Mouse (Mus musculus) ES-E14 (cell line): ENCODE results near the gene Sprn. TPM values are rescaled to one million over a fixed set of nuclear protein-coding genes. Genes with fewer than 3 reads are reported as not detected.

Source experiments
- DNase-seq: peaks from one replicate; pipeline ENCODE4 v3.0.0-alpha.2; 2013; ENCODE audit warnings: low read depth, low spot score
- H3K27ac ChIP-seq: 2 replicates; pipeline ENCODE4 v1.5.1; 2012; ENCODE audit warnings: low read depth, mild to moderate bottlenecking, low read length, moderate library complexity, mixed read lengths; ENCODE audit not compliant: poor library complexity, insufficient read depth, severe bottlenecking
- H3K36me3 ChIP-seq: 2 replicates; pipeline ENCODE4 v1.6.1; 2012; ENCODE audit warnings: mild to moderate bottlenecking, low read length, moderate library complexity, mixed read lengths; ENCODE audit not compliant: control insufficient read depth, poor library complexity, insufficient read depth, severe bottlenecking
- H3K4me1 ChIP-seq, 2 experiments: fragments of 150-350 bp in 1 of 2; sonication (generic) in 1 of 2; 2 replicates each; pipeline ENCODE4 v1.6.1; 2012; ENCODE audit warnings: low read length in 2 of 2, mild to moderate bottlenecking in 1 of 2, mixed read lengths in 1 of 2; ENCODE audit not compliant: control insufficient read depth in 2 of 2, insufficient read depth in 2 of 2, poor library complexity in 1 of 2
- H3K4me3 ChIP-seq, 2 experiments: fragments of 150-350 bp in 1 of 2; sonication (generic) in 1 of 2; 2 replicates each; pipeline ENCODE4 v1.5.1; 2012; ENCODE audit warnings: low read length in 2 of 2, low read depth in 1 of 2, mild to moderate bottlenecking in 1 of 2, mixed read lengths in 1 of 2; ENCODE audit not compliant: insufficient read depth in 1 of 2, poor library complexity in 1 of 2, severe bottlenecking in 1 of 2
- H3K9ac ChIP-seq: 2 replicates; pipeline ENCODE4 v1.6.1; 2012; ENCODE audit warnings: low read depth, mild to moderate bottlenecking, low read length, mixed read lengths; ENCODE audit not compliant: poor library complexity, insufficient read depth, severe bottlenecking
- H3K9me3 ChIP-seq: fragments of 150-350 bp; sonication (generic); 2 replicates; pipeline ENCODE4 v1.6.1; 2012; ENCODE audit warnings: low read depth, mild to moderate bottlenecking, low read length; ENCODE audit not compliant: control insufficient read depth, insufficient read depth
- CHD2 ChIP-seq: IDR thresholded peaks from 2 replicates; pipeline ENCODE4 v1.6.1; 2014; ENCODE audit warnings: mild to moderate bottlenecking, low read depth, low read length, inconsistent platforms
- HCFC1 ChIP-seq: IDR thresholded peaks from 2 replicates; pipeline ENCODE4 v1.6.1; 2012; ENCODE audit warnings: low read length, inconsistent platforms, borderline replicate concordance; ENCODE audit not compliant: insufficient read depth
- MAFK ChIP-seq: IDR thresholded peaks from 2 replicates; pipeline ENCODE4 v1.6.1; 2014; ENCODE audit warnings: mild to moderate bottlenecking, low read depth, low read length, inconsistent platforms; ENCODE audit not compliant: insufficient read depth
- ZC3H11A ChIP-seq: IDR thresholded peaks from 2 replicates; pipeline ENCODE4 v1.6.1; 2012; ENCODE audit warnings: low read depth, mild to moderate bottlenecking, inconsistent platforms, low read length, borderline replicate concordance
- ZNF384 ChIP-seq: IDR thresholded peaks from 2 replicates; pipeline ENCODE4 v1.6.1; 2012; ENCODE audit warnings: low read depth, low read length, inconsistent platforms
- in situ Hi-C, 2 experiments: fragments of 600-800 bp; cut with MboI; formaldehyde crosslinking; loops; one replicate each; pipeline ENCODE4 v1.15.1; 2025; ENCODE audit warnings: low sequenced_read_pairs in 2 of 2, inconsistent platforms in 1 of 2; ENCODE audit not compliant: unreplicated experiment in 2 of 2
- total RNA-seq: library from RNA; depleted of rRNA; stranded (reverse); fragments of 300-350 nt; gene quantifications from 2 replicates; pipeline ENCODE4 v1.2.3, GENCODE M21; 2012

The Sprn gene
- total RNA-seq, 1 experiment = 0.27 TPM

DNA sequence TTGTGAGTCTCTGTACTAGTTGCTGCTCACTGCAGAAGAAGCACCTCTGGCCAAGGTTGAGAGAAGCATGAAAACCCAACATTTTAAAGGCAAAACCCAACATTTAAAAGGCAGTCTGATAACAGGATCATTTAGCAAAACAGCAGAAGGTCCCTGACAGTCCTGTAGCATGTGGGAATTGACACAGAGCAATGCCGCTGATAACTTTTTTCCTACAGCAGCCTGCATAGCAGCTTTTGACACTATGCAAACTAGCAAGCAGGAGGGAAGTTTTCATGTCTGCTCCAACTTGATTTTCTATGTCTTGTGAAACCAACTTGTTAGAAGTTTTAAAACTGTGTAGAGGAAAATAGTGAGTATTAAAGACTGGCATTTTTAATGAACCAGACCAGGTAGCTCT lies 30.3 kb downstream of the Sprn start:
- no peaks in the 10 kb centered on the region; the same call in 1 of the 2 replicates for H3K36me3 ChIP-seq
- H3K9me3 ChIP-seq = no peaks in the 10 kb centered on the region
- H3K9ac ChIP-seq = no peak overlapping the region
- no peak overlapping the region for H3K4me3 ChIP-seq
- no peak overlapping the region for H3K27ac ChIP-seq
- TF ChIP-seq ZC3H11A (no peak), MAFK (no peak), CHD2 (no peak), HCFC1 (no peak), ZNF384 (no peak)
- in situ Hi-C loops = no loop called here
- no peak for DNase-seq
- peaks cover 0 to 17% of the 10 kb centered on the region in 2 experiments; a peak in 1 of 4 replicates for H3K4me1 ChIP-seq

GRCm38 (mm10) chr7:140122765-140123164 lies 31.9 kb downstream of the Sprn start:
- Histone ChIP-seq H3K9me3 (no peaks in the 10 kb centered on the region), H3K4me3 (no peak overlapping the region), H3K36me3 (no peaks in the 10 kb centered on the region; the same call in 1 of the 2 replicates), H3K4me1 (peaks cover 0 to 17% of the 10 kb centered on the region in 2 experiments; a peak in 1 of 4 replicates), H3K9ac (no peak overlapping the region), H3K27ac (no peak overlapping the region)
- in situ Hi-C loops = no loop called here
- no peak for DNase-seq
- TF ChIP-seq ZC3H11A (no peak), ZNF384 (no peak), HCFC1 (no peak), MAFK (no peak), CHD2 (no peak)

GRCm38 (mm10) chr7:140121338-140121910 lies 33.3 kb downstream of the Sprn start:
- peaks cover 1 to 14% of the 10 kb centered on the region in 2 experiments; a peak in 1 of 4 replicates for H3K4me1 ChIP-seq
- in situ Hi-C loops = no loop called here
- no peak overlapping the region for H3K27ac ChIP-seq
- no peak overlapping the region for H3K4me3 ChIP-seq
- TF ChIP-seq ZC3H11A (no peak), HCFC1 (no peak), MAFK (no peak), ZNF384 (no peak), CHD2 (no peak)
- H3K9ac ChIP-seq = no peak overlapping the region
- no peaks in the 10 kb centered on the region for H3K36me3 ChIP-seq
- DNase-seq = no peak
- no peaks in the 10 kb centered on the region for H3K9me3 ChIP-seq

GRCm38 (mm10) chr7:140120484-140120883 lies 34.2 kb downstream of the Sprn start:
- Histone ChIP-seq H3K4me1 (peaks cover 1 to 14% of the 10 kb centered on the region in 2 experiments; a peak in 1 of 4 replicates), H3K27ac (no peak overlapping the region), H3K4me3 (no peak overlapping the region), H3K36me3 (no peaks in the 10 kb centered on the region), H3K9ac (no peak overlapping the region), H3K9me3 (no peaks in the 10 kb centered on the region)
- DNase-seq = no peak
- in situ Hi-C loops = no loop called here
- TF ChIP-seq HCFC1 = no peak
- no peak for TF ChIP-seq CHD2
- TF ChIP-seq MAFK = no peak
- TF ChIP-seq ZC3H11A = no peak
- no peak for TF ChIP-seq ZNF384
